Mouse (Mus musculus) adrenal gland, postnatal 4 days (tissue): ENCODE data around the gene Tirap. TPM values are rescaled to one million over a fixed set of nuclear protein-coding genes. Genes with fewer than 3 reads are reported as not detected.

Experiments used
- DNase-seq, 2 experiments: peaks; one replicate each; pipeline ENCODE4 v3.0.0; 2021 to 2022; ENCODE audit warnings: low spot score in 2 of 2, mixed read lengths in 2 of 2
- long read RNA-seq, 2 experiments: library from polyadenylated mRNA; stranded (forward); transcript quantifications; one replicate each; pipeline ENCODE4 v2.0.0; 2021
- total RNA-seq, 2 experiments: library from RNA; stranded (reverse); gene quantifications; 2 replicates each; pipeline ENCODE4 v1.2.3; 2021

Tirap gene
- total RNA-seq, result 10 to 100 TPM in 1 of 2 experiments, 1 to 10 TPM in 1; 6.8 to 10.2 TPM
- long read RNA-seq, experiment 1, partial matches to known transcripts, result 0 of 5 reads
- long read RNA-seq, experiment 1, other reads (novel, unspliced or antisense), result 3 of 5 reads
- long read RNA-seq, experiment 2, partial matches to known transcripts, result 0 of 8 reads
- long read RNA-seq, experiment 2, other reads (novel, unspliced or antisense), result 4 of 8 reads

GRCm38 (mm10) chr9:35199772-35200471, at the start of gene Tirap, which contains the start of gene Srpr:
Gene Tirap, minus strand, starts transcription at chr9:35200291.
Gene Srpr, plus strand, starts transcription at chr9:35200175.
- peak; percentile 84 to 88 for DNase-seq

GRCm38 (mm10) chr9:35249476-35249875, 49.4 kb upstream of the Tirap start:
- DNase-seq, result no peak

GRCm38 (mm10) chr9:35247405-35247804, 47.3 kb upstream of the Tirap start:
- DNase-seq, result no peak

GRCm38 (mm10) chr9:35239734-35240133, 39.6 kb upstream of the Tirap start:
- DNase-seq, result no peak

- DNase-seq, result no peak
These were observed 39.0 kb upstream of the Tirap start for GRCm38 (mm10) chr9:35238915-35239571.

GRCm38 (mm10) chr9:35238371-35238770, 38.3 kb upstream of the Tirap start:
- no peak for DNase-seq

- DNase-seq, result no peak
These were observed 35.9 kb upstream of the Tirap start for GRCm38 (mm10) chr9:35235996-35236395.

GRCm38 (mm10) chr9:35228671-35229070, 28.6 kb upstream of the Tirap start:
- no peak for DNase-seq

GRCm38 (mm10) chr9:35223466-35223865, 23.4 kb upstream of the Tirap start:
- DNase-seq, result no peak

GRCm38 (mm10) chr9:35217963-35218362, 17.9 kb upstream of the Tirap start:
- no peak for DNase-seq

GRCm38 (mm10) chr9:35211573-35212511, 11.8 kb upstream of the Tirap start:
- DNase-seq, result no peak

GRCm38 (mm10) chr9:35210542-35211474, 10.7 kb upstream of the Tirap start, which contains the start of gene Foxred1:
Gene Foxred1, minus strand, starts transcription at chr9:35211055.
- peak; percentile 91 to 98 for DNase-seq

- DNase-seq, result no peak
These were observed 4.3 kb upstream of the Tirap start for GRCm38 (mm10) chr9:35204421-35204820.

GRCm38 (mm10) chr9:35203536-35203935, 3.4 kb upstream of the Tirap start:
- no peak for DNase-seq

- no peak for DNase-seq
These were observed 504 bp upstream of the Tirap start for GRCm38 (mm10) chr9:35200529-35201060.

GRCm38 (mm10) chr9:35198945-35199771, 933 bp downstream of the Tirap start:
- DNase-seq, result no peak

- DNase-seq, result no peak
These were observed 1.7 kb downstream of the Tirap start for GRCm38 (mm10) chr9:35198351-35198750.

- DNase-seq, result no peak
These were observed 2.5 kb downstream of the Tirap start for GRCm38 (mm10) chr9:35197625-35198024.

GRCm38 (mm10) chr9:35194048-35194447, 6.0 kb downstream of the Tirap start:
- DNase-seq, result no peak
